Mouse (Mus musculus): ENCODE data around the gene Spata2. TPM values are rescaled to one million over a fixed set of nuclear protein-coding genes. Genes with fewer than 3 reads are reported as not detected.

The Spata2 gene
- polyA plus RNA-seq, 1 experiment from 2014 or later = 25.1 TPM

- no peaks in the 10 kb centered on the region for H3K9me3 ChIP-seq
These were observed 37.8 kb upstream of the Spata2 start for GRCm38 (mm10) chr2:167530536-167530935.

GRCm38 (mm10) chr2:167529935-167530513 lies 37.3 kb upstream of the Spata2 start:
- Histone ChIP-seq H3K9me3 (no peaks in the 10 kb centered on the region), H3K36me3 (no peaks in the 10 kb centered on the region), H3K27me3 (ENCODE audit: insufficient read depth, poor library complexity, severe bottlenecking) (peaks cover 24% of the 10 kb centered on the region), H3K27ac (peak overlapping the region; percentile 83), H3K4me3 (no peak overlapping the region), H3K4me1 (replicated peaks) (peaks cover 44% of the 10 kb centered on the region)
- WGBS = 23% methylated on average over 5 of the region's 5 CpGs
- DNase-seq (ENCODE audit: low spot score) = no peak

More at GRCm38 (mm10) chr2:167530536-167530935, 37.8 kb upstream of the Spata2 start:
- H3K27me3 ChIP-seq (ENCODE audit: insufficient read depth, poor library complexity, severe bottlenecking) = peaks cover 30% of the 10 kb centered on the region
- WGBS = 79% methylated on average over 4 of the region's 4 CpGs
- H3K27ac ChIP-seq = peak overlapping the region; percentile 83
- no peak overlapping the region for H3K4me3 ChIP-seq
- no peak for DNase-seq (ENCODE audit: low spot score)
- H3K36me3 ChIP-seq = no peaks in the 10 kb centered on the region
- H3K4me1 ChIP-seq (replicated peaks) = peaks cover 44% of the 10 kb centered on the region

- Histone ChIP-seq H3K4me3 (no peak overlapping the region), H3K27me3 (ENCODE audit: insufficient read depth, poor library complexity, severe bottlenecking) (peaks cover 9% of the 10 kb centered on the region), H3K27ac (peak overlapping the region; percentile 57; the same call in 1 of the 2 replicates), H3K4me1 (replicated peaks) (peaks cover 44% of the 10 kb centered on the region), H3K36me3 (no peaks in the 10 kb centered on the region), H3K9me3 (no peaks in the 10 kb centered on the region)
- WGBS = 19% methylated on average over 5 of the region's 5 CpGs
- DNase-seq (ENCODE audit: low spot score) = no peak
These were observed 35.6 kb upstream of the Spata2 start for GRCm38 (mm10) chr2:167528278-167528677.

GRCm38 (mm10) chr2:167519606-167520252 lies 27.0 kb upstream of the Spata2 start:
- peaks cover 55% of the 10 kb centered on the region for H3K36me3 ChIP-seq
- no peak overlapping the region for H3K4me3 ChIP-seq
- DNase-seq (ENCODE audit: low spot score) = no peak
- WGBS = 77% methylated on average over 5 of the region's 5 CpGs
- H3K4me1 ChIP-seq (replicated peaks) = no peaks in the 10 kb centered on the region
- H3K9me3 ChIP-seq = no peaks in the 10 kb centered on the region
- H3K27ac ChIP-seq = no peak overlapping the region
- no peaks in the 10 kb centered on the region for H3K27me3 ChIP-seq (ENCODE audit: insufficient read depth, poor library complexity, severe bottlenecking)

- H3K4me1 ChIP-seq (replicated peaks) = no peaks in the 10 kb centered on the region
- no peak overlapping the region for H3K4me3 ChIP-seq
- no peaks in the 10 kb centered on the region for H3K27me3 ChIP-seq (ENCODE audit: insufficient read depth, poor library complexity, severe bottlenecking)
- H3K9me3 ChIP-seq = no peaks in the 10 kb centered on the region
- WGBS = 90% methylated on average over 5 of the region's 5 CpGs
- peaks cover 96% of the 10 kb centered on the region for H3K36me3 ChIP-seq
- no peak overlapping the region for H3K27ac ChIP-seq
- DNase-seq (ENCODE audit: low spot score) = no peak
These were observed 23.0 kb upstream of the Spata2 start for GRCm38 (mm10) chr2:167515688-167516087.

- Histone ChIP-seq H3K27me3 (ENCODE audit: insufficient read depth, poor library complexity, severe bottlenecking) (no peaks in the 10 kb centered on the region), H3K4me3 (no peak overlapping the region), H3K36me3 (peaks cover 99% of the 10 kb centered on the region), H3K4me1 (replicated peaks) (no peaks in the 10 kb centered on the region), H3K9me3 (no peaks in the 10 kb centered on the region), H3K27ac (no peak overlapping the region)
- 97% methylated on average over 4 of the region's 4 CpGs for WGBS
- no peak for DNase-seq (ENCODE audit: low spot score)
These were observed 22.0 kb upstream of the Spata2 start for GRCm38 (mm10) chr2:167514641-167515040.

GRCm38 (mm10) chr2:167512970-167513369 lies 20.3 kb upstream of the Spata2 start:
- no peaks in the 10 kb centered on the region for H3K9me3 ChIP-seq
- 91% methylated on average over 5 of the region's 5 CpGs for WGBS
- no peak overlapping the region for H3K4me3 ChIP-seq
- no peak for DNase-seq (ENCODE audit: low spot score)
- H3K27ac ChIP-seq = no peak overlapping the region
- peaks cover 100% of the 10 kb centered on the region for H3K36me3 ChIP-seq
- H3K4me1 ChIP-seq (replicated peaks) = no peaks in the 10 kb centered on the region
- no peaks in the 10 kb centered on the region for H3K27me3 ChIP-seq (ENCODE audit: insufficient read depth, poor library complexity, severe bottlenecking)

- Histone ChIP-seq H3K27ac (no peak overlapping the region), H3K36me3 (peaks cover 100% of the 10 kb centered on the region), H3K4me3 (no peak overlapping the region), H3K27me3 (ENCODE audit: insufficient read depth, poor library complexity, severe bottlenecking) (no peaks in the 10 kb centered on the region), H3K4me1 (replicated peaks) (no peaks in the 10 kb centered on the region), H3K9me3 (no peaks in the 10 kb centered on the region)
- no peak for DNase-seq (ENCODE audit: low spot score)
- WGBS = 94% methylated on average over 9 of the region's 9 CpGs
These were observed 19.7 kb upstream of the Spata2 start for GRCm38 (mm10) chr2:167512365-167512764.

- WGBS = 96% methylated on average over 3 of the region's 3 CpGs
- H3K27ac ChIP-seq = no peak overlapping the region
- H3K27me3 ChIP-seq (ENCODE audit: insufficient read depth, poor library complexity, severe bottlenecking) = no peaks in the 10 kb centered on the region
- no peak overlapping the region for H3K4me3 ChIP-seq
- peaks cover 13% of the 10 kb centered on the region for H3K4me1 ChIP-seq (replicated peaks)
- no peaks in the 10 kb centered on the region for H3K9me3 ChIP-seq
- DNase-seq (ENCODE audit: low spot score) = no peak
- H3K36me3 ChIP-seq = peaks cover 98% of the 10 kb centered on the region
These were observed 17.8 kb upstream of the Spata2 start for GRCm38 (mm10) chr2:167510485-167510884.

- H3K27me3 ChIP-seq (ENCODE audit: insufficient read depth, poor library complexity, severe bottlenecking) = no peaks in the 10 kb centered on the region
- peaks cover 29% of the 10 kb centered on the region for H3K4me1 ChIP-seq (replicated peaks)
- WGBS = 94% methylated on average over 4 of the region's 4 CpGs
- no peak overlapping the region for H3K4me3 ChIP-seq
- DNase-seq (ENCODE audit: low spot score) = no peak
- H3K27ac ChIP-seq = no peak overlapping the region
- H3K36me3 ChIP-seq = peaks cover 90% of the 10 kb centered on the region
- H3K9me3 ChIP-seq = no peaks in the 10 kb centered on the region
These were observed 15.9 kb upstream of the Spata2 start for GRCm38 (mm10) chr2:167508569-167508968.

GRCm38 (mm10) chr2:167507719-167508385 lies 15.2 kb upstream of the Spata2 start:
- no peaks in the 10 kb centered on the region for H3K27me3 ChIP-seq (ENCODE audit: insufficient read depth, poor library complexity, severe bottlenecking)
- WGBS = 92% methylated on average over 3 of the region's 3 CpGs
- no peak for DNase-seq (ENCODE audit: low spot score)
- H3K27ac ChIP-seq = no peak overlapping the region
- peaks cover 83% of the 10 kb centered on the region for H3K36me3 ChIP-seq
- no peak overlapping the region for H3K4me3 ChIP-seq
- peaks cover 32% of the 10 kb centered on the region for H3K4me1 ChIP-seq (replicated peaks)
- no peaks in the 10 kb centered on the region for H3K9me3 ChIP-seq

- Histone ChIP-seq H3K36me3 (peaks cover 71% of the 10 kb centered on the region), H3K27me3 (ENCODE audit: insufficient read depth, poor library complexity, severe bottlenecking) (no peaks in the 10 kb centered on the region), H3K4me1 (replicated peaks) (peaks cover 33% of the 10 kb centered on the region), H3K9me3 (no peaks in the 10 kb centered on the region), H3K4me3 (no peak overlapping the region), H3K27ac (no peak overlapping the region)
- DNase-seq (ENCODE audit: low spot score) = no peak
- WGBS = 96% methylated on average over 10 of the region's 10 CpGs
These were observed 14.0 kb upstream of the Spata2 start for GRCm38 (mm10) chr2:167506546-167507260.

GRCm38 (mm10) chr2:167505127-167505526 lies 12.4 kb upstream of the Spata2 start:
- Histone ChIP-seq H3K9me3 (no peaks in the 10 kb centered on the region), H3K27ac (no peak overlapping the region), H3K4me1 (replicated peaks) (peaks cover 33% of the 10 kb centered on the region), H3K27me3 (ENCODE audit: insufficient read depth, poor library complexity, severe bottlenecking) (no peaks in the 10 kb centered on the region), H3K36me3 (peaks cover 55% of the 10 kb centered on the region), H3K4me3 (peak overlapping the region; percentile 82; the same call in 1 of the 2 replicates)
- 88% methylated on average over 3 of the region's 3 CpGs for WGBS
- no peak for DNase-seq (ENCODE audit: low spot score)

All from hindbrain, embryonic 10.5 days (tissue).